Mouse (Mus musculus) forebrain, postnatal 0 days (tissue): Measurements from ENCODE around the gene Cmpk2. TPM values are rescaled to one million over a fixed set of nuclear protein-coding genes. Genes with fewer than 3 reads are reported as not detected.

Source experiments
- ATAC-seq: fragments of 200-750 bp; cut with Nextera tagmentation; 2 replicates; pipeline ENCODE4 v1.8.0; 2017; ENCODE audit warnings: mild to moderate bottlenecking, moderate library complexity
- DNase-seq: peaks from one replicate; pipeline ENCODE4 v3.0.0-alpha.2; 2015
- H3K27ac ChIP-seq: fragments of 300-500 bp; sonication (generic); 2 replicates; pipeline ENCODE4 v1.5.1; 2014; ENCODE audit warnings: low read depth, mild to moderate bottlenecking, antibody characterized with exemption, low read length, moderate library complexity, mixed read lengths
- H3K27me3 ChIP-seq: fragments of 300-500 bp; sonication (generic); 2 replicates; pipeline ENCODE4 v1.6.1; 2014; ENCODE audit warnings: mild to moderate bottlenecking, low read length, mixed read lengths; ENCODE audit not compliant: insufficient read depth
- H3K36me3 ChIP-seq: fragments of 300-500 bp; sonication (generic); 2 replicates; pipeline ENCODE4 v1.6.1; 2014; ENCODE audit warnings: mild to moderate bottlenecking, moderate library complexity; ENCODE audit not compliant: insufficient read depth
- H3K4me1 ChIP-seq: fragments of 300-500 bp; sonication (generic); 2 replicates; pipeline ENCODE4 v1.6.1; 2014; ENCODE audit warnings: antibody characterized with exemption; ENCODE audit not compliant: insufficient read depth
- H3K4me2 ChIP-seq: fragments of 300-500 bp; sonication (generic); 2 replicates; pipeline ENCODE4 v1.6.1; 2014; ENCODE audit warnings: low read depth, mild to moderate bottlenecking, moderate library complexity
- H3K4me3 ChIP-seq: fragments of 300-500 bp; sonication (generic); 2 replicates; pipeline ENCODE4 v1.5.1; 2014; ENCODE audit warnings: low read depth, low read length, mixed read lengths
- H3K9ac ChIP-seq: fragments of 300-500 bp; sonication (generic); 2 replicates; pipeline ENCODE4 v1.6.1; 2014; ENCODE audit warnings: mild to moderate bottlenecking
- H3K9me3 ChIP-seq: fragments of 300-500 bp; sonication (generic); 2 replicates; pipeline ENCODE4 v1.6.1; 2016; ENCODE audit warnings: low read length
- CTCF ChIP-seq: sonication (generic); IDR thresholded peaks from 2 replicates; pipeline ENCODE4 v1.5.1; 2016; ENCODE audit warnings: antibody characterized with exemption, control low read depth, low read depth
- WGBS: fragments of 180-500 bp; shearing (Covaris S2); extraction: QIAGEN DNeasy Blood & Tissue Kit; methylation state at CpG from one replicate; pipeline ENCODE4 v1.1.7; 2014; 5-methylcytosine and 5-hydroxymethylcytosine counted together
- polyA plus RNA-seq: library from polyadenylated mRNA; unstranded; fragments of >200 nt; fragmentation: Nextera tagmentation; extraction: Ambion mirVana; gene quantifications from 2 replicates; pipeline ENCODE4 v1.2.1, GENCODE M21; 2015
- total RNA-seq: library from RNA; depleted of rRNA; stranded (reverse); fragments of >200 nt; gene quantifications from 2 replicates; pipeline ENCODE4 v1.2.3, GENCODE M21; 2014

Cmpk2 gene
- total and polyA plus RNA-seq, 2 experiments from 2014 or later: 21.0 to 23.1 TPM

DNA sequence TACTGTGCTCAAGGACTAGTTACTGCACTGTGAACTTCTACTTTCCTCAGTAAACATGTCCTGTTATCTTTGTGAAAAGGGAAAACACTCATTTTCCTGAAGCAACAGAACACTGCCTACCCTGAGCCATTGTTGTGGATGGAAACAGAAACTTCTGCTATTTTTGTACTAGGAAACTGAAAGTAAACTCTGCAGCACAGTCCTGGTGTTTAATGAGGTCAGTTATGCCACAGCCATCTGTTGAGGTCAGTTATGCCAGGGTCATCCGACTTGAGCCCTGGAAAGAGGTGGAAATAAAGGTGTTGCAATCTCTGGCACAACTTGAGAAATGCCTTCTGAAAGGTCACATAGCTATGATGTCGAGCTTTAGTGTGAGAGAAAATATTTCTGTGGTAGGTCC, 8.9 kb upstream of the Cmpk2 start:
- no peak overlapping the region for H3K9ac ChIP-seq
- no peaks in the 10 kb centered on the region for H3K9me3 ChIP-seq
- H3K4me1 ChIP-seq: no peaks in the 10 kb centered on the region
- H3K27me3 ChIP-seq: no peaks in the 10 kb centered on the region
- 72% methylated on average over 2 of the region's 2 CpGs for WGBS
- no peak overlapping the region for H3K4me3 ChIP-seq
- H3K27ac ChIP-seq: no peak overlapping the region
- H3K4me2 ChIP-seq: no peak overlapping the region
- ATAC-seq (no peak), DNase-seq (no peak)
- H3K36me3 ChIP-seq: no peaks in the 10 kb centered on the region
- no peak for TF ChIP-seq CTCF

GRCm38 (mm10) chr12:26465600-26465999, 3.4 kb upstream of the Cmpk2 start:
- H3K4me2 ChIP-seq: no peak overlapping the region
- WGBS: 73% methylated on average over 5 of the region's 5 CpGs
- H3K36me3 ChIP-seq: no peaks in the 10 kb centered on the region
- no peaks in the 10 kb centered on the region for H3K27me3 ChIP-seq
- H3K4me3 ChIP-seq: no peak overlapping the region
- TF ChIP-seq CTCF: no peak
- DNase-seq: no peak
- no peaks in the 10 kb centered on the region for H3K9me3 ChIP-seq
- no peak overlapping the region for H3K27ac ChIP-seq
- H3K9ac ChIP-seq: no peak overlapping the region
- no peak for ATAC-seq
- peaks cover 7% of the 10 kb centered on the region; the same call in 1 of the 2 replicates for H3K4me1 ChIP-seq

- DNase-seq (no peak), ATAC-seq (peak; percentile 12; the same call in 1 of the 2 replicates)
- no peaks in the 10 kb centered on the region for H3K36me3 ChIP-seq
- H3K27me3 ChIP-seq: no peaks in the 10 kb centered on the region
- TF ChIP-seq CTCF: peak; percentile 47; the same call in 1 of the 2 replicates
- H3K9ac ChIP-seq: peak overlapping the region; percentile 84
- peaks cover 10% of the 10 kb centered on the region; the same call in 1 of the 2 replicates for H3K4me1 ChIP-seq
- WGBS: 16% methylated on average over 6 of the region's 6 CpGs
- peak overlapping the region; percentile 91 for H3K27ac ChIP-seq
- H3K9me3 ChIP-seq: no peaks in the 10 kb centered on the region
- peak overlapping the region; percentile 98 for H3K4me2 ChIP-seq
- H3K4me3 ChIP-seq: peak overlapping the region; percentile 51
Observed at GRCm38 (mm10) chr12:26470042-26470409, 1.0 kb downstream of the Cmpk2 start.

DNA sequence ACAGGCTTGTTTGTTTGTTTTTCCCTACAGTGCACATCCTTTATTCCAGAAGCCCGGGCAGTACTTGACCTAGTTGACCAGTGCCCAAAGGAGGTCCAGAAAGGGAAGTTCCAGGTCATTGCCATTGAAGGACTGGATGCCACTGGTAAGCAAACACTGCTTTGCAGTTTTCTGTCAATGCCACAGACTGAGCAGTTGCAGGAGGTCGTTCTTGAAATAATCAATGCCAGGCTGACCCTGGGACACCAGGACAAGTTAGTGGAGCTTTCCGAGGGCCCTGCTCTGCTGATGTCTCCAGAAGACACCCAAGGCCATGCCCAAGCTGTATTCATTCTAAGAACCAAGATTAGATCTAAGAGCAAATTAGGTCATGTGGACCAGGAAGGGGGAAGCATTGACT, 2.4 kb downstream of the Cmpk2 start:
- Histone ChIP-seq H3K4me2 (no peak overlapping the region), H3K4me1 (peaks cover 10% of the 10 kb centered on the region; the same call in 1 of the 2 replicates), H3K27me3 (no peaks in the 10 kb centered on the region), H3K9ac (no peak overlapping the region), H3K9me3 (no peaks in the 10 kb centered on the region), H3K27ac (no peak overlapping the region), H3K36me3 (no peaks in the 10 kb centered on the region), H3K4me3 (no peak overlapping the region)
- 73% methylated on average over 3 of the region's 3 CpGs for WGBS
- DNase-seq (no peak), ATAC-seq (no peak)
- no peak for TF ChIP-seq CTCF

DNA sequence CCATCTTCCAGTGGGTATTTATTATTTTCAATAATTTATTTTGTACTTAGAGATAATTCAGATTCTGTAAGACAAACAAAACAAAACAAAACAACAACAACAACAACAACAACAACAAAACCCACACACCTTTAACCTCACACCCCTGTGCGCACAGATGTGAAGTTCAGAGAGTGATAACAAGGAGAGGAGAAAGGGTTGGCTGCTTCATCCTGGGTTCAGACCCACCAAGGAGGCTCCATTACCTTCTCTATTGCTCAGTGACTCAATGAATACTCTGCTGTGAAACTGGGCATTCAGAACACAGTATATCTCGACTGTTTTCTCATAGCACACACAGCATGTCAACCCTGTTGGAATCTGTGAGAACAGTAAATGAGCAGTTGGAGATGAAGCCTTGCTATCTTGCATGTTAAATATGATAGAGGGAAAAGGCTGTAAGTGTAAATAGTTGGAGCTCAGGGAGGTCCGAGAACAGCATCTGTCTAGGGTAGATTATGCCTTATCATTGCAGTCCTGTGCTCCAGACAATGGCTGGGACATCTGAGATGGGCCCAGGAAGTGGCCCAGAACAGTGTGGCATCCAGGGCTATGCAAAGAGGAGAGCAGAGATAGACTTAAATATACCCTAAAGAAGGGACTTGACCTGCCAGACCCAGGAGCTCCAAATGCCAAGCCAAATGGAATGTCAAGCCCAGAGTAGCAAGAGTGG, 3.9 kb downstream of the Cmpk2 start:
- Histone ChIP-seq H3K4me3 (no peak overlapping the region), H3K9me3 (no peaks in the 10 kb centered on the region), H3K9ac (no peak overlapping the region), H3K4me2 (no peak overlapping the region), H3K27me3 (no peaks in the 10 kb centered on the region), H3K4me1 (peaks cover 10% of the 10 kb centered on the region; the same call in 1 of the 2 replicates), H3K27ac (no peak overlapping the region), H3K36me3 (0 out of 2 replicates have a peak, but pooled peaks cover 4% of the 10 kb centered on the region)
- no peak for TF ChIP-seq CTCF
- no peak for DNase-seq
- WGBS: 92% methylated on average over 3 of the region's 3 CpGs
- ATAC-seq: no peak

GRCm38 (mm10) chr12:26473746-26474145, 4.7 kb downstream of the Cmpk2 start:
- Histone ChIP-seq H3K36me3 (0 out of 2 replicates have a peak, but pooled peaks cover 4% of the 10 kb centered on the region), H3K4me3 (no peak overlapping the region), H3K4me2 (no peak overlapping the region), H3K4me1 (peaks cover 10% of the 10 kb centered on the region; the same call in 1 of the 2 replicates), H3K9ac (no peak overlapping the region), H3K27me3 (no peaks in the 10 kb centered on the region), H3K9me3 (no peaks in the 10 kb centered on the region), H3K27ac (no peak overlapping the region)
- no peak for DNase-seq
- 92% methylated on average over 6 of the region's 6 CpGs for WGBS
- TF ChIP-seq CTCF: no peak
- ATAC-seq: no peak

- Histone ChIP-seq H3K4me3 (no peak overlapping the region), H3K27me3 (no peaks in the 10 kb centered on the region), H3K4me2 (no peak overlapping the region), H3K4me1 (no peaks in the 10 kb centered on the region), H3K27ac (no peak overlapping the region), H3K9ac (no peak overlapping the region), H3K36me3 (0 out of 2 replicates have a peak, but pooled peaks cover 4% of the 10 kb centered on the region), H3K9me3 (no peaks in the 10 kb centered on the region)
- DNase-seq (no peak), ATAC-seq (no peak)
- WGBS: 87% methylated on average over 5 of the region's 5 CpGs
- TF ChIP-seq CTCF: no peak
Observed at GRCm38 (mm10) chr12:26477198-26477597, 8.2 kb downstream of the Cmpk2 start.
